Mouse (Mus musculus): ENCODE data around the gene Gm8693.
"Not testable (repeated sequence)": the region's sequence is repeated elsewhere in the genome, so short reads cannot be mapped to it uniquely, and the experiment has no call there.

Gene Gm8693

GRCm38 (mm10) chr7:22692217-22692616 is at the start of gene Gm8693:
Gene Gm8693, minus strand, starts transcription at chr7:22692317.
- DNase-seq = not testable (repeated sequence)

DNA sequence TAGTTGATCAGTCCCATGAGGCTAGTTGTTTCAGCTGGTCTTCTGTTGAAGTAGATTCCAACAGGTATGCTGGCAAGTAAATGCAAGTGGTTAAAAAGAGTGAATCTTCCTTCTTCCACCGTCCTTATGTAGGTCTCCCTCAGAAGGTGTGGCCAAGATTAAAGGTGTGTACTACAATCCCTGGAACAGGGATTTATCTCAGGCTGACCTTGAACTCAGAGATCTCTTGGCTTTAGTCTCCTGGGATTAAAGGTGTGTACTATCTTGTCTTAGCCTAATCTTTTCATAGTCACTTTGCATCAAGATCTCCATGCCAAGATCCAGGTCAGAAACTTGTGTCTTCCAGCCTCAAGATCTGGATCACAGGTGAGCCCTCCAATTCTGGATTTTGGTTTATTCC is 27.5 kb upstream of the Gm8693 start, which contains the start of gene Gm4567:
Gene Gm4567, minus strand, starts transcription at position 101 of the 400 bp plus-strand sequence.
- not testable (repeated sequence) for DNase-seq

DNA sequence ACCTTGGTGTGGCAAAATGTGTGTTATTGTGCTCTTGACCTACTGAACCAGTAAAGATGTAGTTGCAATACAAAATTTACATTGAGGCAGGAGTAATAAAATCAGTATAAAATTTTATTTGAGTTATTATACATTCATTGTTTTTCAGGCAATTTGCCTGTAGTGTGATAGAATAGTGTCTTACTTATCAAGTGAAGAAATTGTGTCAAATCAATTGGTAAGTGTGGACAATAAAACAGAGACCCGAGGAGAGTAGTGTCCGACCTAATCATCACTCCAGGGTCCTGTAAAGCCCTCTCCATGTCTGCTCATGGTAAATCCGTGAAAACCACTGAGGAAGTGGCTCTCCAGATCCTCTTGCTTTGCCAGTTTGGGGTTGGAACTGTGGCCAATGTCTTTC is 34.4 kb downstream of the Gm8693 start, which contains the start of gene Vmn1r155:
Gene Vmn1r155, plus strand, starts transcription at position 301 of the 400 bp plus-strand sequence.
- not testable (repeated sequence) for DNase-seq

Data from right cerebral cortex, postnatal 14 days (tissue).